Mouse (Mus musculus) E14TG2a.4 (cell line): ENCODE results near the gene Orc5.

ENCODE experiments used
- CTCF ChIP-seq: conservative IDR thresholded peaks from 2 replicates; pipeline ENCODE4 v1.5.1; 2014; ENCODE audit warnings: low read length
- NANOG ChIP-seq: IDR thresholded peaks from 2 replicates; pipeline ENCODE4 v1.6.1; 2014; ENCODE audit warnings: borderline replicate concordance, low read length, mixed read lengths
- POU5F1 ChIP-seq: IDR thresholded peaks from 2 replicates; pipeline ENCODE4 v1.6.1; 2014; ENCODE audit warnings: low read length, borderline replicate concordance

GRCm38 (mm10) chr5:22587492-22587891 lies 37.3 kb upstream of the Orc5 start:
- no peak for TF ChIP-seq CTCF
- TF ChIP-seq NANOG, result no peak
- TF ChIP-seq POU5F1, result no peak
